Mouse (Mus musculus) forebrain, embryonic 15.5 days (tissue): ENCODE measurements around the gene Snx9. TPM values are rescaled to one million over a fixed set of nuclear protein-coding genes. Genes with fewer than 3 reads are reported as not detected.

Experiments
- ATAC-seq: fragments of 200-750 bp; cut with Nextera tagmentation; replicated peaks from 2 replicates; pipeline ENCODE4 v1.8.0; 2017; ENCODE audit warnings: mild to moderate bottlenecking, moderate TSS enrichment, moderate library complexity
- H3K27ac ChIP-seq: fragments of 300-500 bp; sonication (generic); replicated peaks from 2 replicates; pipeline ENCODE4 v1.5.1; 2015; ENCODE audit warnings: mild to moderate bottlenecking, inconsistent platforms
- H3K27me3 ChIP-seq: fragments of 300-500 bp; sonication (generic); 2 replicates; pipeline ENCODE4 v1.6.1; 2015; ENCODE audit warnings: inconsistent platforms
- H3K36me3 ChIP-seq: fragments of 300-500 bp; sonication (generic); 2 replicates; pipeline ENCODE4 v1.6.1; 2015; ENCODE audit warnings: mild to moderate bottlenecking, inconsistent platforms
- H3K4me1 ChIP-seq: fragments of 300-500 bp; sonication (generic); 2 replicates; pipeline ENCODE4 v1.6.1; 2015; ENCODE audit warnings: inconsistent platforms
- H3K4me2 ChIP-seq: fragments of 300-500 bp; sonication (generic); replicated peaks from 2 replicates; pipeline ENCODE4 v1.6.1; 2015; ENCODE audit warnings: mild to moderate bottlenecking, inconsistent platforms
- H3K4me3 ChIP-seq: fragments of 300-500 bp; sonication (generic); 2 replicates; pipeline ENCODE4 v1.5.1; 2015; ENCODE audit warnings: mild to moderate bottlenecking, inconsistent platforms
- H3K9ac ChIP-seq: fragments of 300-500 bp; sonication (generic); replicated peaks from 2 replicates; pipeline ENCODE4 v1.6.1; 2015; ENCODE audit warnings: mild to moderate bottlenecking, inconsistent platforms
- H3K9me3 ChIP-seq: fragments of 300-500 bp; sonication (generic); 2 replicates; pipeline ENCODE4 v1.6.1; 2016; ENCODE audit warnings: inconsistent platforms
- WGBS: fragments of 180-500 bp; shearing (Covaris S2); methylation state at CpG from one replicate; pipeline ENCODE4 v1.1.7; 2015; ENCODE audit warnings: mixed read lengths; 5-methylcytosine and 5-hydroxymethylcytosine counted together
- polyA plus RNA-seq: library from polyadenylated mRNA; unstranded; fragments of >200 nt; fragmentation: Nextera tagmentation; extraction: Ambion mirVana; gene quantifications from 2 replicates; pipeline ENCODE4 v1.2.1, GENCODE M21; 2015

Snx9 gene
- polyA plus RNA-seq, 1 experiment from 2014 or later = 5.9 TPM

DNA sequence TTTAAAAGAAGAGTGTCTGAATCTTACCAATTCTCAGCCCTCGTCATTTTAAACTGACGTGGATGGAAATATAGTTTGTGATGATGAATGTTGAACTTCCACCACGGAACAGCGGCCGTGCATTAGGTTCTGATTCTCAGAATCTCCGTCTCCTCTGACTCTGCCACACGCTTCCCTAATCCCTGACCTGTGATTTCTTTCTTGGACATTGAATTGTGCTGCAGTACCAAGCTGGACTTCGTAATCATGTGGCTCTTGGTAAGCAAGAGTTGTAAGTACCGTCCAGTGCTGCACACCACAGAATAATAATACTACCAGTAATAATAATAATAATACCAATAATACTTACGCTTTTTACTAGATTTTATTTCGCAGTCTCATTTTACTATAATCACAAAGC lies 29.6 kb downstream of the Snx9 start:
- H3K9ac ChIP-seq = no peak overlapping the region
- H3K27ac ChIP-seq = no peak overlapping the region
- H3K27me3 ChIP-seq = no peaks in the 10 kb centered on the region
- H3K4me1 ChIP-seq = no peaks in the 10 kb centered on the region
- H3K4me2 ChIP-seq = no peak overlapping the region
- 96% methylated on average over 11 of the region's 11 CpGs for WGBS
- no peaks in the 10 kb centered on the region for H3K9me3 ChIP-seq
- no peaks in the 10 kb centered on the region for H3K36me3 ChIP-seq
- ATAC-seq = no peak
- H3K4me3 ChIP-seq = no peak overlapping the region

DNA sequence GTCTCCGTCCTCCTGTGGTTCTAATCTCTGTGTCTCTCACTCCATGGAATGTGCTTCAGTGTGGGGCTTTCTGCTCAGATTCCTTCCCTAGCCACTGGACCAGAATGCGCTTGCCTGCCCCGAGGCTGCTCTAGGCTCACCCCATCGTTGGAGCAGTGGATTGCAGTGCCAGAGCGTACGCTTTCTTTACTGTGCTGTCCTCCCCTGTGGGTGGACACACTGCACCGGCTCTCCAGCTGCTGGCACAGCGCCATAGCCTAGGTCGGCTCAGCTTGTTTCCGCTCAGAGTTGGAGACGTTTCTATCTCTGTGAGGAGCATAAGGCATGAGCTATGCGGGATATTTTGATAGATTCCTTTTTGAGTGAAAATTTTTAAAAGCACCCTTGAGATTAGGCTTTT lies 31.4 kb downstream of the Snx9 start:
- Histone ChIP-seq H3K4me3 (no peak overlapping the region), H3K4me2 (no peak overlapping the region), H3K27ac (no peak overlapping the region), H3K27me3 (no peaks in the 10 kb centered on the region), H3K4me1 (no peaks in the 10 kb centered on the region), H3K9me3 (no peaks in the 10 kb centered on the region), H3K36me3 (no peaks in the 10 kb centered on the region), H3K9ac (no peak overlapping the region)
- 47% methylated on average over 12 of the region's 12 CpGs for WGBS
- no peak; the same call in 1 of the 2 replicates for ATAC-seq

DNA sequence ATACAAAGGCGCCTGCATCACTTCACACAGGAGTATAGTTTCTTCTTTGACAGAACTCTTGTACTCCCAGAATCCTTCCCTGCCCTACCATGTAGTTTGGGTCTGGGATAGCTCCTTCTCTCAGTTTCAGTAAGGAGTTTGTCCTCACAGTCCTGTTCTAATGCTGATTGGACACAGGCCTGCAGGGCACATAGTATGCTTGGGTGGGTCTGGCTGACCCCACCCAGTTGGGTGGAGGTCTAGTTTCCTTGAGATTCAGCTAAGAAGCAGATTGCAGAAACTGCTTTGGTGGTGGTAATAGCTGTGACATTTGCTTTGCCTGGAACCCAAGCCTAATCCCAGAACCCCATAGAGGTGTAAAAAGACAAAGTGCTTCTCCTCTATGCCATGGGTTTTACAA lies 33.4 kb downstream of the Snx9 start:
- Histone ChIP-seq H3K9me3 (no peaks in the 10 kb centered on the region), H3K9ac (no peak overlapping the region), H3K4me1 (no peaks in the 10 kb centered on the region), H3K27ac (no peak overlapping the region), H3K27me3 (no peaks in the 10 kb centered on the region), H3K4me2 (no peak overlapping the region), H3K36me3 (no peaks in the 10 kb centered on the region), H3K4me3 (no peak overlapping the region)
- no peak for ATAC-seq
- WGBS = 90% methylated on average over 1 of the region's 1 CpGs

DNA sequence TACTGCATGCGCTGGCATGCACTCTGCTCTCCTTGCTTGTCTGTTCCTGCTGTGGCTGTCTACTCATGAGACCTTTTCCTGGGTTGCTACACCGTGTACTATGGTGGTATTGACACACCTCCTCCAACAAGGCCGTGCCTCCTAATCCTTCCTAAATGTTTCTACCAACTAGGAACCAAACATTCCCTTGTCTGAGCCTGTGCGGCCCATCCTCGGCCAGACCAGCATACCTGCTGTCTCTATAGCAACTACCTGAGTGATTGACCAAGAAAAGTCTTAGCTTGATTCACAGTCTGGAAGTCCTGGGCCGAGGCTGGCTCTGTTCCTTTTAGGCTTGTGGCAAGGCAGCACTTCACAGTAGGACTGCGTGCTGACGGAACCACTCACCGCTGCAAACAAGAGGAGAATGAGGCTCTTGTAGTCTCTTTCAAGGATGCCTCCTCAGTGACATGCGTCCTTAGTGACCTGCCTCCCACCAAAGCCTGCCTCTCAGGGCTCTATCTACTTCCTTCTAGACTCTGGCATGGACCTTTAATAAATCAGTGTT lies 36.6 kb downstream of the Snx9 start:
- Histone ChIP-seq H3K9me3 (no peaks in the 10 kb centered on the region), H3K36me3 (no peaks in the 10 kb centered on the region), H3K9ac (no peak overlapping the region), H3K27ac (no peak overlapping the region), H3K27me3 (no peaks in the 10 kb centered on the region), H3K4me2 (no peak overlapping the region), H3K4me1 (no peaks in the 10 kb centered on the region), H3K4me3 (no peak overlapping the region)
- 69% methylated on average over 10 of the region's 10 CpGs for WGBS
- no peak for ATAC-seq

DNA sequence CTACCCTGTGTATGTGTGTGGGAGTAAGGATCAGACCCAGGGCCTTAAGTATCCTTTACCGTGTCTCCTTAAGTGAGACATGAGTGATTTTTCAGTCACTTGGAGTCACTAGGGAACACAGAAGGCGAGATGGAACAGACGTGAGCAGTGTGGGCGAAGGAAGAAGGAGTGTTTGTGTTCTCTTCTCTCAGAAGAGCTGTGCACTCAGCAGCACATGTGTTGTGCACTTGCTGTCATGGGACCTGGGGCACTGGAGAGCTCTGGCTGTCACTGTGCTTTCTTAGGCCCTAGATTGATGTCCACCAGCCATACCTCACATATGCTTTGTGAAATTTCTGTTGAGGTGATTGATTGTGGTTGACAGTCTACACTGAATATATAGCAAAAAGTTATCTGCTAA lies 37.7 kb downstream of the Snx9 start:
- no peak overlapping the region for H3K4me3 ChIP-seq
- H3K27me3 ChIP-seq = no peaks in the 10 kb centered on the region
- no peak overlapping the region for H3K27ac ChIP-seq
- no peak overlapping the region for H3K9ac ChIP-seq
- H3K9me3 ChIP-seq = no peaks in the 10 kb centered on the region
- WGBS = 93% methylated on average over 4 of the region's 4 CpGs
- no peak for ATAC-seq
- no peaks in the 10 kb centered on the region for H3K4me1 ChIP-seq
- no peaks in the 10 kb centered on the region for H3K36me3 ChIP-seq
- H3K4me2 ChIP-seq = no peak overlapping the region

DNA sequence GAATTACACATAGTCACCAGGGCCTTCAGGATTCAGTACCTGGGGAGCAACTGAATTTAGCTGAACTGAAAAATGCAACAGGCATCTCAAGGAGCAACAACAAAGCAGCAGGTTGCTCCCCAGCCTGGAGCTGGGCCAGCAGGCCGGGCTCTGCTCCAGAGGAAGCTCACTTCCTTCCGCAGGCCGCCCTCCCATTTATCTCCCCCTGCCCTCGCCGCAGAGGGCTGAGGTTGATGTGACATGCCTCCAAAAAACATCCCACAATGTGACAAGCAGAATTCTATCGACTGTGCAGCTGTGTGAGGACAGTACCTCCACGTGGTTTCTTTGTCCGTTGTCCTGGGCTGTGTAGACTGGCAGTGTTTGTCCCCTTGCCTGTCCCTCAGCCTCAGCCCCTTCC lies 44.3 kb downstream of the Snx9 start:
- no peak overlapping the region for H3K9ac ChIP-seq
- no peak overlapping the region for H3K27ac ChIP-seq
- H3K27me3 ChIP-seq = no peaks in the 10 kb centered on the region
- 37% methylated on average over 8 of the region's 8 CpGs for WGBS
- peaks cover 8% of the 10 kb centered on the region; the same call in 1 of the 2 replicates for H3K4me1 ChIP-seq
- no peaks in the 10 kb centered on the region for H3K9me3 ChIP-seq
- H3K4me3 ChIP-seq = no peak overlapping the region
- no peak for ATAC-seq
- H3K36me3 ChIP-seq = no peaks in the 10 kb centered on the region
- no peak overlapping the region for H3K4me2 ChIP-seq

DNA sequence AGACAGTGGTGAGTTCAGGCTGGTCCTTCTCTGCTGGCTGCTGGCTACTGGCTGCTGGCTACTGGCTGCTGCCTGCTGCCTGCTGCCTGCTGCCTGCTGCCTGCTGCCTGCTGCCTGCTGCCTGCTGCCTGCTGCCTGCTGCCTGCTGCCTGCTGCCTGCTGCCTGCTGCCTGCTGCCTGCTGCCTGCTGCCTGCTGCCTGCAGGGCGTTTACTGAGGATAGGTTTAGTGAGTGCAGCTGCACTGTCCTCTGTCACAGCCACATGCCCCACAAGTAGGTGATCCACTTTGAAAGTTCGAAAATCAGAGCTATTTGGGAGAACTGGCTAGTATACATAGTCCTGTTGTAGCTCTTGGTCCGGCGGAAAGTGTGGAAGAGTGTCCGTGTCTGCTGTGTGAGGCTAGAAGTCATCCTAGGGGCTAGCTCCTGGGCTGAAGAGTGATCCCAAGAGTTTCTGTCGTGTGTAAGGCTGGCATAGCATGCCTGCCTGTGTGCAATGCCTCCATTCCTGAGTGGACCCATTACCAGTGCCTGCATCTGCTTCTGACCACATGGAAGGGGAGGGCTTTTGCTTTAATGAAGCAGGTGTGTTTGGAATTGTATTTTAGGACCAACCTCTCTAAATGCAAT lies 45.2 kb downstream of the Snx9 start:
- 84% methylated on average over 6 of the region's 6 CpGs for WGBS

DNA sequence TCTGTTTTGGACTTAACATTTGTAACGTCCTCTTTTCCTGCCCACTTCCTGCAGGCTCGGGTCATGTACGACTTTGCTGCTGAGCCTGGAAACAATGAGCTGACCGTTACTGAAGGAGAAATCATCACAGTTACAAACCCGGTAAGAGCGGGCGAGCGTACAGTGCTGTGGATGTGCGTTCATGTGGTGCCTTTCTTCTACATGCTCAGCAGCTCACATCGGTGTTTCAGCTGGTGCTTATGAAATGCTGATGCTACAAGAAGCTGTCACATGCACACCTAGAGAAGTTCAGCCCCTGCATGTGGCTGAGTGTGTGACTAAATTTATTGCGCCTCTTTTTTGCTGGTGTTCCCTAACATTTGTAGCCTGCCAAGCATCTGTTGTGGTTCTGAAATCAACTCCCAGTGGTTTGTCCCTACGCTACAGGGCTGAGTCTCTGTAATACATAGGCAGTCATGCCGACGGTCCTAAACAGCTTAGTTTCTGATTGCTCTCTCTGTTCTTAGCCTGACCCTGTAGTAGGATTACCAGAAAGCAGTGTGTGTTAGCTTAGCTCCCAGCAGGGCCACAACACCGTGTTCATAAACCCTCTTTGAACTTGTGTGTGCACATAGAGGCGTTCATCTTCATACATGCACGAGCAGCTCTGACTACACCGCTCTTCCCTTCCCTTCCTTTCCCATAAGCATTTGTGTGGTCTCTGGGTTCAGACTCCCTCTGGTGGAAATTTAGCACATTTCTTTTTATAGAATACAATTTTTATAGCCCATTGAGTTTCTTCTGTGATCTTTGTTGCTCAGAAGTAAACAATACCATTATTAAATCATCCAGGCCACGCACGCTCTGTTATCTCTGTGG lies 46.0 kb downstream of the Snx9 start:
- H3K4me1 ChIP-seq = peaks cover 8% of the 10 kb centered on the region; the same call in 1 of the 2 replicates
- H3K27ac ChIP-seq = no peak overlapping the region
- H3K9me3 ChIP-seq = no peaks in the 10 kb centered on the region
- no peaks in the 10 kb centered on the region for H3K36me3 ChIP-seq
- no peaks in the 10 kb centered on the region for H3K27me3 ChIP-seq
- no peak overlapping the region for H3K4me2 ChIP-seq
- 70% methylated on average over 20 of the region's 20 CpGs for WGBS
- no peak overlapping the region for H3K4me3 ChIP-seq
- peak; percentile 67 for ATAC-seq
- no peak overlapping the region for H3K9ac ChIP-seq

More for the DNA sequence above, 45.2 kb downstream of the Snx9 start:
- Histone ChIP-seq H3K9me3 (no peaks in the 10 kb centered on the region), H3K4me3 (no peak overlapping the region), H3K4me2 (no peak overlapping the region), H3K27ac (no peak overlapping the region), H3K36me3 (no peaks in the 10 kb centered on the region), H3K27me3 (no peaks in the 10 kb centered on the region), H3K9ac (no peak overlapping the region), H3K4me1 (peaks cover 8% of the 10 kb centered on the region; the same call in 1 of the 2 replicates)
- ATAC-seq = no peak

DNA sequence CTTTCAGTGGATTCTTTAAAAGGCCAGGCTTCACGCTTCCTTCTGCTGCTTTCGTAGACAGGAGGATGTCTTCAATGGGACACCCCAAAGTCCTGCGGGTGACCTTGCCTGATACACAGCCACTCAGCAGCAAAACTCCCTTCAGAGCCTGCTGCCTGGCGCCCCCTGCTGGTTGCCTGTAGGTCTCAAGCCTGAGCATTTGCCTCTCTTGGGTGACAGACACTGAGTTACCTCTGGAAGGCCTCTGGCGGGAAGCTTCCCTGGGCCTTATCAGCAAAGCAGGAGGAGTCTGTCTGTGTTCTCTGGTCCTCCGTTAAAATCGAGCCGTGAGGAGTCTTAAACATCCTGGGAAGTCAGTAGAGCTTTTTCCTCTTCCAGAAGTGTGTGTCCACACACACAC lies 49.3 kb downstream of the Snx9 start:
- ATAC-seq = no peak
- Histone ChIP-seq H3K4me1 (peaks cover 3% of the 10 kb centered on the region; the same call in 1 of the 2 replicates), H3K4me2 (no peak overlapping the region), H3K9ac (no peak overlapping the region), H3K27ac (no peak overlapping the region), H3K4me3 (no peak overlapping the region), H3K36me3 (no peaks in the 10 kb centered on the region), H3K9me3 (no peaks in the 10 kb centered on the region), H3K27me3 (no peaks in the 10 kb centered on the region)
- 52% methylated on average over 8 of the region's 8 CpGs for WGBS

DNA sequence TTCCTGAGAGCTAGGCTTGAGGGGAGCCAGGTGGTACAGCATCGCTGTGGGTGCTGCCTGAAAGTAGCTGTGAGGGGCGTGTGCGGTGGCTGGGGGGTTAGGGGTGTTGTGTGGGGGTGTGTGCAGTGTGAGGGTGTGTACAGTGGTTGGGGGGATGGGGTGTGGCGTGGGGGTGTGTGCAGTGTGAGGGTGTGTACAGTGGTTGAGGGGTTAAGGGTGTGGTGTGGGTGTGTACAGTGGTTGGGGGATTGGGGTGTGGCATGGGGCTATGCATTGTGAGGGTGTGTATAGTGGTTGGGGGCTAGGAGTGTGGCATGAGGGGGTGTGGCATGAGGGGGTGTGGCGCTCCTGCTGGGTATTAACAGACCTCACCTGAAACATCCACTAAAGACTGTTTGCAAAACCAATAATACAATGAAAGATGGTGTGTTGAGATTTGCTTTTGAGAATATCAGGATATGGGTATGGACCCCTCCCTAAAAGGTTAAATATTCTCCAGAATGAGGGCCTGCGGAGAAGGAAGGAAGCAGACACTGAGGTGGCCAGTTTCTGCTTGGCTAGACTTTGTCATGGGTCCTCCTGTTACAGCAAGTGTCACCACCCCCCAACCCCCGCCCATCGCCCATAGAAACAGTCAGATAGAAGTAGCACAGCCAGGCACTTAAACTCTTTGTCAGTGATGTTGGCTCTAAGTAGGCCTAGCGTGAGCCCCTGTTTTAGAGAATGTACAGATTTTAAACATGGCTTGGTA lies 51.0 kb downstream of the Snx9 start:
- Histone ChIP-seq H3K9ac (no peak overlapping the region), H3K4me1 (no peaks in the 10 kb centered on the region), H3K9me3 (no peaks in the 10 kb centered on the region), H3K36me3 (no peaks in the 10 kb centered on the region), H3K4me2 (no peak overlapping the region), H3K27ac (no peak overlapping the region), H3K4me3 (no peak overlapping the region), H3K27me3 (no peaks in the 10 kb centered on the region)
- ATAC-seq = no peak
- WGBS = 91% methylated on average over 9 of the region's 9 CpGs

DNA sequence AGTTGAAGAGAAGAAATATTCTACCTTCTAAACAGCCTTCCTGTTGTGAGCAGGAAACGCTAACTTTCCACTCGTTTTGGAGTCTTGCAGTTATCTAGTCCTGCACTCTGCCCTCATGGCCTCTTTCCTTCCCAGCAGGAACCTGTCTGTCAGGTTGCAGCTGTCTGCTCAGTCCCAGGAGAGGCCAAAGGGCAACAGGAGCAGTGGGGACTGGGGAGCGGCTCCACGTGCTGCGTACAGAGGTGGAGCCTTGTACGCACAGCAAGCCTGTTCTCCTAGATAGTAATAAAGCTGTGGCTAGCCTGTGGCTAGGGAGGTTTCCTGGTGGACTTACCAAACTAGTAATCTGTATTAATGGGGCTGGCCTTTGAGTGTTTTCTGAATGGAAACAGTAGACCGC lies 52.0 kb downstream of the Snx9 start:
- H3K4me2 ChIP-seq = no peak overlapping the region
- no peaks in the 10 kb centered on the region for H3K9me3 ChIP-seq
- no peak overlapping the region for H3K4me3 ChIP-seq
- H3K27me3 ChIP-seq = no peaks in the 10 kb centered on the region
- H3K36me3 ChIP-seq = no peaks in the 10 kb centered on the region
- no peak for ATAC-seq
- H3K4me1 ChIP-seq = no peaks in the 10 kb centered on the region
- 36% methylated on average over 7 of the region's 7 CpGs for WGBS
- no peak overlapping the region for H3K9ac ChIP-seq
- H3K27ac ChIP-seq = no peak overlapping the region

DNA sequence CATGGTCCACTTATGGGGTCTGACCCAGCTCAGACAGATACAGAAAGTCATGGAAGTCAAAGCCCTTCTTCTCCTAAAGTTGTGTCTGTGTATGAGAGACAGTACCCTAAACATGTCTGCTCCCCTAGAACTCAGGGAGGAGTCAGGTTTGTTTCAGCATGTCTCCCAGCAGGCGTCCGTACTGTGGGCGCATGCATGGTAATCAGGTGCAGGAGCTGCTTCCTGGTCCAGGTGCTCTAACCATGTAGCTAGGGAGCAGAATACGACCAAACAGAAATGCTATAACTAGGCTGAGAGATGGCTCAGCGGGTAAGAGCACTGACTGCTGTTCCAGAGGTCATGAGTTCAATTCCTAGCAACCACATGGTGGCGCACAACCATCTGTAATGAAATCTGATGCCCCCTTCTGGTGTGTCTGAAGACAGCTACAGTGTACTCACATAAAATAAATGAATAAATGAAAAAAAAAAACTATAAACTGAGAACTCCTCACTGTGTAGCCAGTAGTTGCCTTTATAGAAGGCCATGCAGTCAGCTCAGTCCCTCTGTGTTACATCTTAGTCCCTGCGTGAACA lies 52.5 kb downstream of the Snx9 start:
- H3K27me3 ChIP-seq = no peaks in the 10 kb centered on the region
- H3K36me3 ChIP-seq = no peaks in the 10 kb centered on the region
- H3K4me2 ChIP-seq = no peak overlapping the region
- 78% methylated on average over 7 of the region's 7 CpGs for WGBS
- H3K4me3 ChIP-seq = no peak overlapping the region
- H3K4me1 ChIP-seq = no peaks in the 10 kb centered on the region
- no peaks in the 10 kb centered on the region for H3K9me3 ChIP-seq
- H3K9ac ChIP-seq = no peak overlapping the region
- no peak for ATAC-seq
- no peak overlapping the region for H3K27ac ChIP-seq
